Mouse (Mus musculus): ENCODE results near the gene Ccdc188. TPM values are rescaled to one million over a fixed set of nuclear protein-coding genes. Genes with fewer than 3 reads are reported as not detected.

Ccdc188 gene
- polyA plus RNA-seq (2012; rRNA removed), result not detected in 2 replicates

GRCm38 (mm10) chr16:18217579-18217978 lies at the start of gene Ccdc188:
Gene Ccdc188, plus strand, starts transcription at chr16:18217879.

GRCm38 (mm10) chr16:18234671-18235388 lies 17.2 kb downstream of the Ccdc188 start, which contains the start of gene Zdhhc8:
Gene Zdhhc8, minus strand, starts transcription at chr16:18235136.

GRCm38 (mm10) chr16:18248433-18249363 lies 31.0 kb downstream of the Ccdc188 start, which contains the start of the genes Trmt2a and Ranbp1:
Gene Trmt2a, plus strand, starts transcription at chr16:18248679.
Gene Ranbp1, minus strand, starts transcription at chr16:18248732.

GRCm38 (mm10) chr16:18258221-18258620 lies 40.5 kb downstream of the Ccdc188 start, which contains the start of gene Gm49776:
Gene Gm49776, minus strand, starts transcription at chr16:18258321.

Other genes with a start within 250 kb of the Ccdc188 start
- not detected in 2 replicates for gene Vpreb2, start 237.5 kb upstream of the Ccdc188 start, polyA plus RNA-seq (2012; rRNA removed)
- gene Dgcr6, start 165.0 kb upstream of the Ccdc188 start, polyA plus RNA-seq (2012; rRNA removed), result 118 and 150 TPM in 2 replicates
- gene Prodh, start 127.7 kb upstream of the Ccdc188 start, polyA plus RNA-seq (2012; rRNA removed), result 32.9 and 50.5 TPM in 2 replicates
- 8.3 and 8.8 TPM in 2 replicates for gene Rtn4r, start 90.2 kb upstream of the Ccdc188 start, polyA plus RNA-seq (2012; rRNA removed)
- gene Zdhhc8, start 17.3 kb downstream of the Ccdc188 start, polyA plus RNA-seq (2012; rRNA removed), result 210 and 213 TPM in 2 replicates
- 51.5 and 61.1 TPM in 2 replicates for gene Trmt2a, start 30.8 kb downstream of the Ccdc188 start, polyA plus RNA-seq (2012; rRNA removed)
- 91.9 and 212 TPM in 2 replicates for gene Ranbp1, start 30.9 kb downstream of the Ccdc188 start, polyA plus RNA-seq (2012; rRNA removed)
- gene Gm49776, start 40.4 kb downstream of the Ccdc188 start, polyA plus RNA-seq (2012; rRNA removed), result not detected in 2 replicates
- 34.4 and 36.1 TPM in 2 replicates for gene Dgcr8, start 71.4 kb downstream of the Ccdc188 start, polyA plus RNA-seq (2012; rRNA removed)
- gene Tango2, start 130.2 kb downstream of the Ccdc188 start, polyA plus RNA-seq (2012; rRNA removed), result 32.7 and 39.2 TPM in 2 replicates
- 51.0 and 55.5 TPM in 2 replicates for gene Arvcf, start 130.3 kb downstream of the Ccdc188 start, polyA plus RNA-seq (2012; rRNA removed)
- 24.0 and 26.5 TPM in 2 replicates for gene Txnrd2, start 208.5 kb downstream of the Ccdc188 start, polyA plus RNA-seq (2012; rRNA removed)
- 211 and 223 TPM in 2 replicates for gene Comt, start 209.0 kb downstream of the Ccdc188 start, polyA plus RNA-seq (2012; rRNA removed)

Data from ovary, adult 2 months (tissue).